Mouse (Mus musculus): ENCODE data around the gene Zfp462. TPM values are rescaled to one million over a fixed set of nuclear protein-coding genes. Genes with fewer than 3 reads are reported as not detected.

Zfp462 gene
- total and polyA plus RNA-seq, 3 experiments = not detected

DNA sequence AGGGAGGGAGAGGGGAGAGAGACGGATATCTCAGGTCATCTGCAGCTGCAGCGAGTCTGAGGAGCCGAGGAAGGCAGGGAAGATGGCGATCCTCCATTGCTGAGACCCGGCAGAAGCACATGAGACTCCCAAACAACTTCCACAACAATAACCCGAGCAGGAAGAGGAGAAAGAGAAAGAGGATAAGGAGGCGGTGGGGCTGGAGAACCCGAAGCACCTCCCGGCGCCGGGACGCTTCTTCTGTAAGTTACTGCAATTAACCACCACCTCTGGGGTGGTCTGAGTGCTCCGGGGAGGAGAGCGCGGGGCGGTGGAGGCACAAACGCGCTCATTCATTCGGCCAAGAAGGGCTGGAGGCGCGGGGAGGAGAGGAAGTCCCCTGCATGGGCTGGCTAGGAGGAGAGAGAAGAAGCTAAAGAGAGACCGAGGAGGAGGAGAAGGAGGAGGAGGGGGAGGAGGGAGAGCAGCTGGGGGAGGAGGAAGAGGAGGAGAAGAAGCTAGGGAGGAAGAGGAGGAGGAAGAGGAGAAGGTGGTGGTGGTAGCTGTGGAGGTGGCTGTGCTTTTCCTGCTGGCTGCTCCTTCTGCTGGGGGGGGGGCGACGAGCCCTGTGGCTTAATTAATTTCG lies 3.3 kb downstream of the Zfp462 start:
- H3K9ac ChIP-seq (ENCODE audit: insufficient read depth, low read depth) = no peak overlapping the region
- no peak for TF ChIP-seq ZKSCAN1 (IDR thresholded peaks at IDR 0.05; ENCODE audit: borderline replicate concordance, low read depth, low read length)
- no peak for TF ChIP-seq MXI1 (IDR thresholded peaks at IDR 0.05; ENCODE audit: low read depth, low read length)
- TF ChIP-seq HCFC1 (IDR thresholded peaks at IDR 0.05; ENCODE audit: low read depth, low read length) = no peak
- no peak for TF ChIP-seq MEF2A (IDR thresholded peaks at IDR 0.05; ENCODE audit: borderline replicate concordance, low read depth, low read length)
- H3K4me2 ChIP-seq (ENCODE audit: insufficient read depth, low read depth, poor library complexity, severe bottlenecking) = no peak overlapping the region
- DNase-seq (ENCODE audit: extremely low read depth) = no peak
- dilution Hi-C loops (cut with MboI; ENCODE audit: extremely low pct_ligation_motif_present, extremely low pct_unique_long_range_greater_than_20kb, low sequenced_read_pairs) (no loop called here), in situ Hi-C loops (cut with MboI; ENCODE audit: low pct_ligation_motif_present, low pct_unique_long_range_greater_than_20kb, low sequenced_read_pairs) (no loop called here)
- H3K27me3 ChIP-seq (replicated peaks) = no peaks in the 10 kb centered on the region
- no peaks in the 10 kb centered on the region for H3K79me2 ChIP-seq (replicated peaks; ENCODE audit: control insufficient read depth, extremely low read depth, insufficient read depth, poor library complexity, severe bottlenecking)
- no peak overlapping the region for H3K4me3 ChIP-seq (replicated peaks in 1 of 3; ENCODE audit: low read depth in 2 of 3, low read length in 2 of 3, poor library complexity in 1 of 3)
- no peaks in the 10 kb centered on the region for H3K36me3 ChIP-seq (replicated peaks in 1 of 2; ENCODE audit: control insufficient read depth in 1 of 2, insufficient read depth in 1 of 2, low read length in 1 of 2)
- H3K9me3 ChIP-seq (replicated peaks; ENCODE audit: low read length) = peaks cover 30% of the 10 kb centered on the region
- H3K4me1 ChIP-seq (ENCODE audit: control insufficient read depth in 1 of 2, insufficient read depth in 2 of 2) = no peaks in the 10 kb centered on the region
- H3K27ac ChIP-seq (ENCODE audit: insufficient read depth, low read depth) = no peak overlapping the region

DNA sequence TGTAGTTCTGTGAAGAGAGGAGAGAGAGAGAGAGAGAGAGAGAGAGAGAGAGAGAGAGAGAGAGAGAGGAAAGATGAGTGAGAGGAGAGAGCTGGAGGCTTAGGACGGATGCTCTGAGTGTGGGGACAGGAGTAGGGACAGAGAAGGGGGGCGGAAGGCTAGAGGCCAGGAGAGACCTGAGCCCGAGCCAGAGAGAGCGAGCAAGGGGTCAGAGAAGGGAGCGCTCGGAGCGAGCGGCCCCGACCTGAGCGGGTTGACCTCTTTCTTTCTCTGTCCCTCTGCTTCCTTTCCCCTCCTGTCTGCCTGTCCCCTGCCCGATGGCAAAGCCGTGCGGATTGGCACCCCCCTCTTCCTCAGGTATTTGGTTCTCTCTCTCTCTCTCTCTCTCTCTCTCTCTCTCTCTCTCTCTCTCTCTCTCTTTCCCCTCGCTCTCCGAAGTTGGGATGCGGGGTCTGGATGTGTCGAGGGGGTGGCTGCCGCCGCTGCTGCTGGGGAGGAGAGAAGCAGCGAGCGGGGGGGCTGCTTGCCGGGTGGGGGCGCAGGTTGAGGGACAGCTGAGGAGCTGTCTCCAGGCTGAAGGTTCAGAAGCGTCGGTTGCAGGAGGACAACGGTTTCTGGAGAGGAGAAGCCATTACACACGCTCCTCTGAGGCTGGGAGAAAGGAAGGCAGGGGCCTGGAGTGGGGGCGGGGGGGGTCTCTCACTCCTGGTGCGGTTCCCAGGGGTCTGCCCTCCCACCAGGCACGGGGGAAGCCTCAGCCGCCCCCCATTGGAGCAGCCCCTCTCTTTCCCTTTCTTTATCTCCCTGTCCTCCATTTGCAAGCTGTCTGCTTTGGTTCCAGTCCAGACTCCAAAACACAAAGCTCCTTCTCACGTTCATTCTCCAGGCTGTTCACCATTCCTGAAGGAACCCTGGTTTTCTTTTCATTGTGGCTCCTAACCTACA lies 4.0 kb downstream of the Zfp462 start:
- no peak overlapping the region for H3K9ac ChIP-seq (ENCODE audit: insufficient read depth, low read depth)

DNA sequence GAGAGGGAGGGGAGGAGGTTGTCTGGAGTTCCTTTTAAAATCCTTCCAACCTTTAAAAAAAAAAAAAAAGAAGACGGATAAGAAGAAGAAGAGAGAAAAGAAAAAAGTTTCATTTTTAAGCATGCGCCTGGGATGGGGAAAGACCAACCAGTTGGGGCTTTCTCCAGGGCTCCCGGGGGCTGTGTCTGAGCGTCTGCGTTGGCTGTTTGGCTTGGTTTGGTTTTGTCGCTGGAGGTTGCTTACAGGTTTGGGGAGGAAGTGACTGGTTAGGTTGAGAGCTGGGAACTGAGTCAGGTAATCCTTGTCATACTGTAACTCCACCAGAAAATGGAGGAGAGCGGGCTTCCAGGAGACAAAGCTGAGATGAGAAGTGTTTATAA lies 4.7 kb downstream of the Zfp462 start:
- no peaks in the 10 kb centered on the region for H3K79me2 ChIP-seq (replicated peaks; ENCODE audit: control insufficient read depth, extremely low read depth, insufficient read depth, poor library complexity, severe bottlenecking)
- DNase-seq (ENCODE audit: extremely low read depth) = no peak
- dilution Hi-C loops (cut with MboI; ENCODE audit: extremely low pct_ligation_motif_present, extremely low pct_unique_long_range_greater_than_20kb, low sequenced_read_pairs) (no loop called here), in situ Hi-C loops (cut with MboI; ENCODE audit: low pct_ligation_motif_present, low pct_unique_long_range_greater_than_20kb, low sequenced_read_pairs) (no loop called here)
- peaks cover 33% of the 10 kb centered on the region for H3K9me3 ChIP-seq (replicated peaks; ENCODE audit: low read length)
- TF ChIP-seq NRF1 (IDR thresholded peaks at IDR 0.05; ENCODE audit: low read depth, low read length) = no peak
- TF ChIP-seq PAX5 (IDR thresholded peaks at IDR 0.05; ENCODE audit: low read length) = no peak
- no peak for TF ChIP-seq POLR2AphosphoS2 (IDR thresholded peaks at IDR 0.05; ENCODE audit: low read depth, low read length)
- TF ChIP-seq SMC3 (IDR thresholded peaks at IDR 0.05; ENCODE audit: low read depth, low read length) = no peak
- TF ChIP-seq NELFE (IDR thresholded peaks at IDR 0.05; ENCODE audit: low read depth, low read length) = no peak
- TF ChIP-seq SIN3A (IDR thresholded peaks at IDR 0.05; ENCODE audit: low read length) = no peak
- TF ChIP-seq TCF12 (IDR thresholded peaks at IDR 0.05; ENCODE audit: low read depth, low read length) = no peak
- no peak for TF ChIP-seq USF2 (conservative IDR thresholded peaks at IDR 0.05; ENCODE audit: low read depth, low read length)
- TF ChIP-seq MAFK (IDR thresholded peaks at IDR 0.05; ENCODE audit: insufficient replicate concordance, low read length) = no peak
- no peak for TF ChIP-seq UBTF (IDR thresholded peaks at IDR 0.05; ENCODE audit: low read depth, low read length)
- TF ChIP-seq JUN (IDR thresholded peaks at IDR 0.05; ENCODE audit: insufficient read depth, low read depth, low read length) = no peak
- TF ChIP-seq HCFC1 (IDR thresholded peaks at IDR 0.05; ENCODE audit: low read depth, low read length) = no peak
- TF ChIP-seq USF1 (IDR thresholded peaks at IDR 0.05; ENCODE audit: low read depth, low read length) = no peak
- no peak for TF ChIP-seq MAX (IDR thresholded peaks at IDR 0.05; ENCODE audit: low read length)
- no peaks in the 10 kb centered on the region for H3K4me1 ChIP-seq (ENCODE audit: control insufficient read depth in 1 of 2, insufficient read depth in 2 of 2)
- no peaks in the 10 kb centered on the region for H3K27me3 ChIP-seq (replicated peaks)
- H3K27ac ChIP-seq (ENCODE audit: insufficient read depth, low read depth) = no peak overlapping the region
- H3K36me3 ChIP-seq (replicated peaks in 1 of 2; ENCODE audit: control insufficient read depth in 1 of 2, insufficient read depth in 1 of 2, low read length in 1 of 2) = no peaks in the 10 kb centered on the region
- no peak overlapping the region for H3K4me3 ChIP-seq (replicated peaks in 1 of 3; ENCODE audit: low read depth in 2 of 3, low read length in 2 of 3, poor library complexity in 1 of 3)
- no peak overlapping the region for H3K4me2 ChIP-seq (ENCODE audit: insufficient read depth, low read depth, poor library complexity, severe bottlenecking)
- no peak overlapping the region for H3K9ac ChIP-seq (ENCODE audit: insufficient read depth, low read depth)

More for the DNA sequence above, 4.0 kb downstream of the Zfp462 start:
- Histone ChIP-seq H3K36me3 (replicated peaks in 1 of 2; ENCODE audit: control insufficient read depth in 1 of 2, insufficient read depth in 1 of 2, low read length in 1 of 2) (no peaks in the 10 kb centered on the region), H3K9me3 (replicated peaks; ENCODE audit: low read length) (peaks cover 33% of the 10 kb centered on the region), H3K4me3 (replicated peaks in 1 of 3; ENCODE audit: low read depth in 2 of 3, low read length in 2 of 3, poor library complexity in 1 of 3) (no peak overlapping the region), H3K27ac (ENCODE audit: insufficient read depth, low read depth) (no peak overlapping the region), H3K4me1 (ENCODE audit: control insufficient read depth in 1 of 2, insufficient read depth in 2 of 2) (no peaks in the 10 kb centered on the region), H3K27me3 (replicated peaks) (no peaks in the 10 kb centered on the region), H3K79me2 (replicated peaks; ENCODE audit: control insufficient read depth, extremely low read depth, insufficient read depth, poor library complexity, severe bottlenecking) (no peaks in the 10 kb centered on the region), H3K4me2 (ENCODE audit: insufficient read depth, low read depth, poor library complexity, severe bottlenecking) (no peak overlapping the region)
- dilution Hi-C loops (cut with MboI; ENCODE audit: extremely low pct_ligation_motif_present, extremely low pct_unique_long_range_greater_than_20kb, low sequenced_read_pairs) (no loop called here), in situ Hi-C loops (cut with MboI; ENCODE audit: low pct_ligation_motif_present, low pct_unique_long_range_greater_than_20kb, low sequenced_read_pairs) (no loop called here)
- no peak for DNase-seq (ENCODE audit: extremely low read depth)
- TF ChIP-seq UBTF (IDR thresholded peaks at IDR 0.05; ENCODE audit: low read depth, low read length) (no peak), ZNF384 (IDR thresholded peaks at IDR 0.05; ENCODE audit: low read depth, low read length) (no peak), MXI1 (IDR thresholded peaks at IDR 0.05; ENCODE audit: low read depth, low read length) (no peak), PAX5 (IDR thresholded peaks at IDR 0.05; ENCODE audit: low read length) (no peak), CTCF (conservative IDR thresholded peaks at IDR 0.05 in 1 of 2, IDR thresholded peaks at IDR 0.05 in 1 of 2; ENCODE audit: low read depth in 2 of 2, low read length in 2 of 2) (no peak), IRF4 (IDR thresholded peaks at IDR 0.05; ENCODE audit: low read depth, low read length) (no peak), MAX (IDR thresholded peaks at IDR 0.05; ENCODE audit: low read length) (no peak), JUN (IDR thresholded peaks at IDR 0.05; ENCODE audit: insufficient read depth, low read depth, low read length) (no peak), MYC (IDR thresholded peaks at IDR 0.05; ENCODE audit: low read depth, low read length) (no peak), NELFE (IDR thresholded peaks at IDR 0.05; ENCODE audit: low read depth, low read length) (no peak)
